Mouse (Mus musculus): ENCODE measurements around the gene Btbd35f30. TPM values are rescaled to one million over a fixed set of nuclear protein-coding genes. Genes with fewer than 3 reads are reported as not detected.

Btbd35f30 gene
- polyA plus RNA-seq (2014; fragmentation: Illumina TruSeq; extraction: RNeasy Lipid Tissue Mini Kit (QIAGEN cat#74804); ENCODE audit: low read depth, low replicate concordance), result not detected

DNA sequence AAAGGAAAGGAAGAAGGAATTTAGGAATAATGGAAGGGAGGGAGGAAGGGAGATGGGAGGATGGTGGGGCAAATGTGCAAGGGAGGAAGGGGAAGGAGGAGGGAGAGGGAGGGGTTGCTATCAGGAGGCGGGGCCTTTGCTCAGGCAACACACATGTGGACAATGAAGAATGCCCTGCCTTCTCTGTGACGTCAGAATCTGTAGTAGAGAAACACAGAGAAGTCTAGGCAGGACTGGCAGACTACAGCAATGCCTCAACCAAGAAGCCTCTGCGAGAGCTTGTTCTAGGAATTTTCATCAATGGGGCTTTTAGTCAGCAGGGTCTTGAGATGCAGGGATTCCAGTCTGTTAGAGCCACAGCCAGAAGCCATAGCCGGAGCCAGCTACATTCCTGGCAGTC is at the start of gene Btbd35f30:
Gene Btbd35f30, plus strand, starts transcription at position 301 of the 400 bp plus-strand sequence.

DNA sequence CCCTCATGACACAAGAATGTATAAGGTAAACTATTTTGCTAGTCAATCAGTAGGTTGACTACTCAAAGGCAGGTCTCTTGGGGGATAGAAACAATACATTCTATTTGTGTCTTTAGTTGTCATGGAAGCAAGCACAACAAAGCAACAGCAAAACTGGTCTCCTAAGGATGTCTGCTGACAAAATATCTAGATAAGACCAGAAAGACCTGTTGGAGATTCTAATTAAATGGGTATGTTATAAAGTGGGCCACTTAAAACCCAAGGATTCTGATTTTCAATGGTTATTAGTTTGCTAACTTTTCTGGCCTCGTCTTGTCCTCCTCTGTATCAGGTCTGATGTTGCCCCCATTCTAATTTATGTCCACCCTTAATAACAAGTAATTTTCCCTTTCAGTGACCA is 47.0 kb downstream of the Btbd35f30 start, which contains the start of gene Gm21789:
Gene Gm21789, plus strand, starts transcription at position 301 of the 400 bp plus-strand sequence.

Other genes starting within 250 kb of the Btbd35f30 start
- not detected for gene Gm5926, start 243.9 kb upstream of the Btbd35f30 start, polyA plus RNA-seq (2014; fragmentation: Illumina TruSeq; extraction: RNeasy Lipid Tissue Mini Kit (QIAGEN cat#74804); ENCODE audit: low read depth, low replicate concordance)
- gene Btbd35f21, start 168.5 kb upstream of the Btbd35f30 start, polyA plus RNA-seq (2014; fragmentation: Illumina TruSeq; extraction: RNeasy Lipid Tissue Mini Kit (QIAGEN cat#74804); ENCODE audit: low read depth, low replicate concordance), result not detected
- gene Gm21789, start 47.1 kb downstream of the Btbd35f30 start, polyA plus RNA-seq (2014; fragmentation: Illumina TruSeq; extraction: RNeasy Lipid Tissue Mini Kit (QIAGEN cat#74804); ENCODE audit: low read depth, low replicate concordance), result not detected
- not detected for gene Btbd35f5, start 79.3 kb downstream of the Btbd35f30 start, polyA plus RNA-seq (2014; fragmentation: Illumina TruSeq; extraction: RNeasy Lipid Tissue Mini Kit (QIAGEN cat#74804); ENCODE audit: low read depth, low replicate concordance)